Mouse (Mus musculus): ENCODE data around the gene Gm19345.

DNA sequence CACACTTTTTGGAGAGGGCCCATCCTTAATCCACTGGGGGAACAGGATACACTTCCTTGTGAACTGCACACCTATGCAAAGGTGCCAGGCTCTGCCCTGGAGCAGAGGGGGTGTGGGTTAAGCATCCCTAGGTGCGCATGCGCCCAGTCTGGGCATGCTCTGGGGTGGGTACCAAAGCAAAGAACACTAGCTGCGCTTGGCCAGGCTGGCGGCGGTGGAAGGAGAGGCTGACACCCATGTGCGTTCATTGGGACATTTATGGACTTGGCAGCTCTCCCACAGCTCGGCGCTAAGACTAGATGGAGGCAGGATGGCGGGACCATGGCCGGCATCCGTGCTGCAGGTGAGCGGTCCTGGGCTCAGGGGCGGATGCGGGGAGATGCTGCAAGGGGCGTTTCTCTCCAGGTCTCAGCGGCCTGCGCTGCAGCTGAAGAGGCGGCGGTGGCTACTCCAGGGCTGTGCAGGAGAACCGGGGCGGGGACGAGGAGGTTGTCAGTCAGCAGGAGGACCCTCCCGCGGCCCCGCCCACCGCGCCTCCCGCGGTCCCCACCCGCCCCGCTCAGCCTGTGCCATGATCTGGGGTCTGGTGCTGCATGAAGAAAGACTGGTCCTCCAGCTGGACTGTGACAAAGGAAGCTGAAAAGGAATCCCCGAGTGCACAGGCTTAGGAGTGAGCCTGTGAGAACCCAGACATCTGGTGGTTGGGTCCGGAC, at the start of gene Gm19345:
- TF ChIP-seq POLR2A (IDR thresholded peaks at IDR 0.05; ENCODE audit: extremely low read depth, insufficient read depth, low read length) (no peak), CTCF (IDR thresholded peaks at IDR 0.05; ENCODE audit: low read depth, low read length) (no peak)

All from liver, adult 2 months (tissue).